Mouse (Mus musculus): ENCODE data around the gene Ubald1.

DNA sequence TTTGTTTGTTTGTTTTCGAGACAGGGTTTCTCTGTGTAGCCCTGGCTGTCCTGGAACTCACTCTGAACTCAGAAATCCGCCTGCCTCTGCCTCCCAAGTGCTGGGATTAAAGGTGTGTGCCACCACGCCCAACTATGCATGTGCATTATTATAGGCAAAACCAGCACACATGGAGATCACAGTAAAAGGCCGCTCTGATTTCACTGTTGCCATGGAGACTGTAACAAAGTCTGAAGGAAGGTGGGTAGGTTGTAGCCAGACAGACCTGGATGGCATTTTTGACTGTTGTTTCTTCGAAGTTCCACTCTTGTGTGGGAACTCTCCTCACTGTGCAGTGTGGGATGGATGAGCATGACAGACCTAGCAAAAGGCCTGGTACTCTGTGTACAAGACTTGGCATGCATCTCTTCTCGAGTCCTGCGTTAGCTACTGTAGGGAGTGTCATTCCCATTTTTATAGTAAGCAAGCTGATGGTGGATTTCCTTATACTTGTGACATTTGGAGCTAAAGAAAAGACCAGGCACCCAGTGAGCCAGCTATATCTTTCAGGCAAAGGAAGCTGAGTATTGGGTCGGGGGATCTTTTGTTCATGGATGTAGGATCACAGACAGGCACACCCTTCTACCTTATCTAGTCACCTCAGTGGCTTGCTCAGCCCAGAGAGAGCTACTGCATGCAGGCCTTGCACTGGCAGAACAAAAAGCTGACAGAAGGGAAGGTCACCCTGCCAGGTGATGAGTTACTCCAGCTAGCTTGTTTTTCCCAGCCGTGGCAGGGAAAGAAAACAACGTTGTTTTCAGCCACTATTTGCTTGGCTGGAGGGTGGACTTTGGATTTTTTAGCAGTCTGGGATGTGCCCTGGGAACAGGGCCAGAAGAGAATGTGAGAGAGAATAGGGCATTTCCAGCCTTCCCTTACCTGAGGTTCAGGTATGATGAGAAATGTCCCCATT is 1.6 kb upstream of the Ubald1 start:
- TF ChIP-seq POLR2A (IDR thresholded peaks at IDR 0.05; ENCODE audit: control insufficient read depth, extremely low read depth, insufficient read depth, low read length, poor library complexity) (no peak), CTCF (IDR thresholded peaks at IDR 0.05; ENCODE audit: borderline replicate concordance, control insufficient read depth, extremely low read depth, insufficient read depth, low read length, poor library complexity) (no peak)
